ENCODE assay signal across 19 mouse cellular contexts in genomic region chr16:10850905-10851304, GRCm38 (mm10). TPM values are rescaled to one million over a fixed set of nuclear protein-coding genes. Genes with fewer than 3 reads are reported as not detected.
DNase-seq lines count a peak whose midpoint lies in the region; ATAC-seq and TF ChIP-seq lines count a peak whose summit lies in the region.
"Had no signal": no experiment of that assay in that cellular context is flagged by ENCODE, and none has a peak within 500 bp of the region (broad histone marks: within the 10 kb centered on the region; RNA-seq: fewer than 3 reads in every experiment).

No protein-coding gene starts in this region.

- TF ChIP-seq POLR2A in kidney, adult 2 months (IDR thresholded peaks at IDR 0.05; ENCODE audit: low read depth, low read length): no peak

- peak overlapping the region; percentile 53; the same call in 1 of the 2 replicates for H3K27ac ChIP-seq in heart, embryonic 16.5 days (ENCODE audit: low read length)
- 0 out of 2 replicates have a peak overlapping the region, but pooled peaks have one; percentile 6 for H3K27ac ChIP-seq in brown adipose tissue, adult 24 weeks (replicated peaks; ENCODE audit: low read depth, low read length)
- H3K27ac ChIP-seq in limb, embryonic 11.5 days (replicated peaks; ENCODE audit: low read depth, low read length): peak overlapping the region; percentile 60
- no peak overlapping the region for H3K27ac ChIP-seq in kidney, adult 2 months (ENCODE audit: insufficient read depth, low read depth, low read length)
- H3K27ac ChIP-seq: forebrain, embryonic 13.5 days; intestine, embryonic 15.5 days; kidney, postnatal 0 days had no signal

- no peak overlapping the region for H3K4me3 ChIP-seq in heart, embryonic 16.5 days (ENCODE audit: low read length)
- no peak overlapping the region for H3K4me3 ChIP-seq in brown adipose tissue, adult 24 weeks (ENCODE audit: insufficient read depth, low read depth, low read length)
- H3K4me3 ChIP-seq in limb, embryonic 11.5 days (ENCODE audit: low read depth, low read length): no peak overlapping the region
- no peak overlapping the region for H3K4me3 ChIP-seq in kidney, adult 2 months (ENCODE audit: insufficient read depth, low read depth, low read length)
- H3K4me3 ChIP-seq: forebrain, embryonic 13.5 days; intestine, embryonic 15.5 days; myocyte had no signal

- no peaks in the 10 kb centered on the region for H3K36me3 ChIP-seq in heart, embryonic 16.5 days (ENCODE audit: control insufficient read depth, insufficient read depth)
- H3K36me3 ChIP-seq in limb, embryonic 11.5 days (ENCODE audit: control insufficient read depth, insufficient read depth, low read length): no peaks in the 10 kb centered on the region
- no peaks in the 10 kb centered on the region for H3K36me3 ChIP-seq in kidney, adult 2 months (ENCODE audit: control insufficient read depth, insufficient read depth, low read length)
- H3K36me3 ChIP-seq: intestine, embryonic 15.5 days had no signal

- no peaks in the 10 kb centered on the region for H3K9me3 ChIP-seq in heart, embryonic 16.5 days (replicated peaks; ENCODE audit: control insufficient read depth, low read length)
- H3K9me3 ChIP-seq in limb, embryonic 11.5 days (ENCODE audit: control insufficient read depth, low read length): no peaks in the 10 kb centered on the region
- H3K9me3 ChIP-seq: forebrain, embryonic 13.5 days; intestine, embryonic 15.5 days had no signal

- H3K4me2 ChIP-seq in heart, embryonic 16.5 days (ENCODE audit: low read depth, low read length): no peak overlapping the region
- no peak overlapping the region for H3K4me2 ChIP-seq in limb, embryonic 11.5 days (ENCODE audit: low read depth, severe bottlenecking)
- H3K4me2 ChIP-seq: forebrain, embryonic 13.5 days; intestine, embryonic 15.5 days; midbrain, embryonic 11.5 days had no signal

- H3K4me1 ChIP-seq in heart, embryonic 16.5 days (ENCODE audit: control insufficient read depth, insufficient read depth, low read length): peaks cover 19% of the 10 kb centered on the region
- peaks cover 19% of the 10 kb centered on the region for H3K4me1 ChIP-seq in brown adipose tissue, adult 24 weeks (ENCODE audit: control insufficient read depth, insufficient read depth, insufficient read length, low read length)
- H3K4me1 ChIP-seq in limb, embryonic 11.5 days (ENCODE audit: control insufficient read depth, insufficient read depth, low read length): peaks cover 19% of the 10 kb centered on the region
- 0 out of 2 replicates have a peak, but pooled peaks cover 3% of the 10 kb centered on the region for H3K4me1 ChIP-seq in kidney, adult 2 months (ENCODE audit: control insufficient read depth, insufficient read depth, low read length)

- H3K9ac ChIP-seq in heart, embryonic 16.5 days (ENCODE audit: low read length): no peak overlapping the region
- H3K9ac ChIP-seq in limb, embryonic 11.5 days (ENCODE audit: low read length): no peak overlapping the region
- H3K9ac ChIP-seq: forebrain, embryonic 13.5 days; intestine, embryonic 15.5 days had no signal

- WGBS in heart, embryonic 16.5 days: 75% methylated on average over 4 of the region's 4 CpGs
- 55% methylated on average over 4 of the region's 4 CpGs for WGBS in limb, embryonic 11.5 days
- 86% methylated on average over 4 of the region's 4 CpGs for WGBS in kidney, adult 2 months

- TF ChIP-seq CTCF in kidney, adult 2 months (conservative IDR thresholded peaks at IDR 0.05; ENCODE audit: insufficient read depth, insufficient read length, low read depth, low read length): no peak

- ATAC-seq in heart, embryonic 16.5 days (replicated peaks; ENCODE audit: extremely low read depth, insufficient read depth, low FRiP score): no peak
- ATAC-seq in limb, embryonic 11.5 days (ENCODE audit: insufficient number of reproducible peaks, low FRiP score, low TSS enrichment, low read depth): no peak; the same call in 1 of the 2 replicates
- ATAC-seq: forebrain, embryonic 13.5 days; intestine, embryonic 15.5 days had no signal

- H3K27me3 ChIP-seq in heart, embryonic 16.5 days (ENCODE audit: control insufficient read depth, insufficient read depth, low read length): no peaks in the 10 kb centered on the region
- no peaks in the 10 kb centered on the region for H3K27me3 ChIP-seq in limb, embryonic 11.5 days (ENCODE audit: control insufficient read depth, insufficient read depth, low read length)
- no peaks in the 10 kb centered on the region for H3K27me3 ChIP-seq in kidney, adult 2 months (replicated peaks; ENCODE audit: control insufficient read depth, insufficient read depth, low read length)
- H3K27me3 ChIP-seq: forebrain, embryonic 13.5 days; intestine, embryonic 15.5 days had no signal

- DNase-seq in heart, adult 18-20 months: no peak
- DNase-seq in Muller cell, postnatal 12 days (ENCODE audit: inconsistent ontology term): peak; percentile 59
- DNase-seq in limb, embryonic 11.5 days (ENCODE audit: low spot score): no peak
- no peak for DNase-seq in kidney, adult 2 months
- no peak for DNase-seq in gastrocnemius, postnatal 4 days (ENCODE audit: low spot score in 2 of 2)
- DNase-seq: cerebellum, adult 11-12 months; lung, postnatal 14 days; right cerebral cortex, postnatal 25 days; thymus, postnatal 25 days had no signal

RNA-seq across cellular contexts. Expression of gene Rmi2, which starts 16.0 kb away (rescaled TPM):
- 2.8 and 3.0 TPM in 2 replicates for polyA plus RNA-seq in heart, embryonic 16.5 days (2015; fragmentation: Nextera tagmentation; extraction: Ambion mirVana)
- under 1 TPM; 0.27 to 0.33 TPM for total RNA-seq in heart, adult 18-20 months (2021)
- not detected in 2 replicates for polyA plus RNA-seq in brown adipose tissue, adult 24 weeks (2012; ENCODE audit: insufficient read depth, insufficient read length, missing spikeins)
- 4.3 and 4.7 TPM in 2 replicates for polyA plus RNA-seq in limb, embryonic 11.5 days (2014; fragmentation: Nextera tagmentation; extraction: Ambion mirVana)
- polyA plus RNA-seq in kidney, adult 2 months (2012; rRNA removed): 0.10 and 0.27 TPM in 2 replicates
- 1 to 10 TPM; 1.6 to 1.8 TPM for total RNA-seq in gastrocnemius, postnatal 4 days (2021)
- polyA plus RNA-seq: liver, adult 2 months had no signal

RNA-seq across cellular contexts. Expression of gene Gm11172, which starts 38.2 kb away (rescaled TPM):
- polyA plus RNA-seq in heart, embryonic 16.5 days (2015; fragmentation: Nextera tagmentation; extraction: Ambion mirVana): not detected in 2 replicates
- total RNA-seq in heart, adult 18-20 months (2021): not detected
- polyA plus RNA-seq in brown adipose tissue, adult 24 weeks (2012; ENCODE audit: insufficient read depth, insufficient read length, missing spikeins): not detected in 2 replicates
- not detected in 2 replicates for polyA plus RNA-seq in limb, embryonic 11.5 days (2014; fragmentation: Nextera tagmentation; extraction: Ambion mirVana)
- not detected in 2 replicates for polyA plus RNA-seq in kidney, adult 2 months (2012; rRNA removed)
- total RNA-seq in gastrocnemius, postnatal 4 days (2021): not detected
- total RNA-seq: layer of hippocampus, postnatal 10 days; liver, adult 2 months had no signal
- polyA plus RNA-seq: forebrain, embryonic 13.5 days; heart, postnatal 0 days; intestine, embryonic 15.5 days; kidney, postnatal 0 days; liver, adult 2 months; midbrain, embryonic 11.5 days; myocyte had no signal

RNA-seq across cellular contexts. Expression of gene Prm1, which starts 45.3 kb away (rescaled TPM):
- 0.36 and 0.58 TPM in 2 replicates for polyA plus RNA-seq in heart, embryonic 16.5 days (2015; fragmentation: Nextera tagmentation; extraction: Ambion mirVana)
- total RNA-seq in heart, adult 18-20 months (2021): not detected
- polyA plus RNA-seq in brown adipose tissue, adult 24 weeks (2012; ENCODE audit: insufficient read depth, insufficient read length, missing spikeins): not detected in 2 replicates
- not detected in 2 replicates for polyA plus RNA-seq in limb, embryonic 11.5 days (2014; fragmentation: Nextera tagmentation; extraction: Ambion mirVana)
- 1.8 and 4.0 TPM in 2 replicates for polyA plus RNA-seq in kidney, adult 2 months (2012; rRNA removed)
- total RNA-seq in gastrocnemius, postnatal 4 days (2021): not detected
- total RNA-seq: layer of hippocampus, postnatal 10 days; liver, adult 2 months had no signal
- polyA plus RNA-seq: forebrain, embryonic 13.5 days; heart, postnatal 0 days; intestine, embryonic 15.5 days; kidney, postnatal 0 days; liver, adult 2 months; midbrain, embryonic 11.5 days; myocyte had no signal

RNA-seq across cellular contexts. Expression of gene Prm2, which starts 55.0 kb away (rescaled TPM):
- not detected in 2 replicates for polyA plus RNA-seq in heart, embryonic 16.5 days (2015; fragmentation: Nextera tagmentation; extraction: Ambion mirVana)
- not detected for total RNA-seq in heart, adult 18-20 months (2021)
- polyA plus RNA-seq in brown adipose tissue, adult 24 weeks (2012; ENCODE audit: insufficient read depth, insufficient read length, missing spikeins): not detected in 2 replicates
- not detected in 2 replicates for polyA plus RNA-seq in limb, embryonic 11.5 days (2014; fragmentation: Nextera tagmentation; extraction: Ambion mirVana)
- polyA plus RNA-seq in kidney, adult 2 months (2012; rRNA removed): 1.8 and 5.4 TPM in 2 replicates
- total RNA-seq in gastrocnemius, postnatal 4 days (2021): not detected
- total RNA-seq: layer of hippocampus, postnatal 10 days; liver, adult 2 months had no signal
- polyA plus RNA-seq: forebrain, embryonic 13.5 days; heart, postnatal 0 days; intestine, embryonic 15.5 days; kidney, postnatal 0 days; liver, adult 2 months; midbrain, embryonic 11.5 days; myocyte had no signal
